Mouse (Mus musculus) bone marrow, adult 2 months (tissue): ENCODE data around the gene Rab30. TPM values are rescaled to one million over a fixed set of nuclear protein-coding genes. Genes with fewer than 3 reads are reported as not detected.
"Not testable (repeated sequence)": the region's sequence is repeated elsewhere in the genome, so short reads cannot be mapped to it uniquely, and the experiment has no call there.

ENCODE experiments used
- H3K27ac ChIP-seq: fragments of 200-500 bp; 2 replicates; pipeline ENCODE4 v1.5.1; 2012; ENCODE audit warnings: low read depth, mild to moderate bottlenecking, control low read depth, inconsistent platforms, low read length; ENCODE audit not compliant: control insufficient read depth, poor library complexity, insufficient read depth
- H3K4me1 ChIP-seq: fragments of 200-500 bp; 2 replicates; pipeline ENCODE4 v1.6.1; 2011; ENCODE audit warnings: low read length; ENCODE audit not compliant: control insufficient read depth, insufficient read depth
- H3K4me3 ChIP-seq: fragments of 200-500 bp; replicated peaks from 2 replicates; pipeline ENCODE3; 2011; ENCODE audit warnings: mild to moderate bottlenecking, low read depth, low read length, control low read depth; ENCODE audit not compliant: control insufficient read depth
- CTCF ChIP-seq: fragments of 200-500 bp; IDR thresholded peaks from 2 replicates; pipeline ENCODE4 v1.5.1; 2011; ENCODE audit warnings: low read length, control low read depth; ENCODE audit not compliant: control insufficient read depth, insufficient read depth
- POLR2A ChIP-seq: fragments of 200-500 bp; IDR thresholded peaks from 2 replicates; pipeline ENCODE4 v1.6.1; 2011; ENCODE audit warnings: low read depth, mild to moderate bottlenecking, control low read depth, low read length, borderline replicate concordance; ENCODE audit not compliant: control insufficient read depth
- WGBS: fragments of 180-500 bp; shearing (Covaris S2); methylation state at CpG from one replicate; pipeline ENCODE4 v1.1.7; 2018; 5-methylcytosine and 5-hydroxymethylcytosine counted together
- polyA plus RNA-seq: library from polyadenylated mRNA; stranded (reverse); fragments of >200 nt; gene quantifications from 2 replicates; pipeline ENCODE4 v1.2.4, GENCODE M21; 2011; ENCODE audit warnings: low replicate concordance; ENCODE audit not compliant: missing spikeins, insufficient read depth, insufficient read length

The Rab30 gene
- polyA plus RNA-seq, 1 experiment = 6.8 TPM

- TF ChIP-seq POLR2A (no peak), CTCF (no peak)
- WGBS = 55% methylated on average over 1 of the region's 1 CpGs
- no peaks in the 10 kb centered on the region for H3K4me1 ChIP-seq
- no peak overlapping the region for H3K4me3 ChIP-seq
- no peak overlapping the region for H3K27ac ChIP-seq
These were observed 26.3 kb upstream of the Rab30 start for GRCm38 (mm10) chr7:92715055-92715454.

GRCm38 (mm10) chr7:92720156-92720905, 21.1 kb upstream of the Rab30 start:
- TF ChIP-seq POLR2A (no peak), CTCF (no peak)
- no peak overlapping the region for H3K4me3 ChIP-seq
- no peak overlapping the region for H3K27ac ChIP-seq
- WGBS = 66% methylated on average over 3 of the region's 3 CpGs
- H3K4me1 ChIP-seq = no peaks in the 10 kb centered on the region

- TF ChIP-seq POLR2A (no peak), CTCF (no peak)
- Histone ChIP-seq H3K4me1 (no peaks in the 10 kb centered on the region), H3K27ac (no peak overlapping the region), H3K4me3 (no peak overlapping the region)
- WGBS = 66% methylated on average over 3 of the region's 3 CpGs
These were observed 17.7 kb upstream of the Rab30 start for GRCm38 (mm10) chr7:92723750-92724149.

- TF ChIP-seq POLR2A = no peak
- TF ChIP-seq CTCF = no peak
- H3K27ac ChIP-seq = no peak overlapping the region
- H3K4me3 ChIP-seq = no peak overlapping the region
- WGBS = 71% methylated on average over 4 of the region's 4 CpGs
- no peaks in the 10 kb centered on the region for H3K4me1 ChIP-seq
These were observed 17.1 kb upstream of the Rab30 start for GRCm38 (mm10) chr7:92724261-92724660.

- H3K27ac ChIP-seq, H3K4me1 ChIP-seq, H3K4me3 ChIP-seq: not testable (repeated sequence)
- WGBS = 49% methylated on average over 3 of the region's 3 CpGs
These were observed 11.8 kb upstream of the Rab30 start for GRCm38 (mm10) chr7:92729583-92729982.

GRCm38 (mm10) chr7:92730465-92730864, 10.9 kb upstream of the Rab30 start:
- Histone ChIP-seq H3K4me3 (no peak overlapping the region), H3K27ac (no peak overlapping the region), H3K4me1 (no peaks in the 10 kb centered on the region)
- WGBS = 52% methylated on average over 4 of the region's 4 CpGs
- TF ChIP-seq CTCF = no peak
- no peak for TF ChIP-seq POLR2A

- TF ChIP-seq CTCF (no peak), POLR2A (no peak)
These were observed 10.4 kb upstream of the Rab30 start for GRCm38 (mm10) chr7:92730959-92731358.

GRCm38 (mm10) chr7:92732136-92732535, 9.3 kb upstream of the Rab30 start:
- Histone ChIP-seq H3K4me1 (no peaks in the 10 kb centered on the region), H3K4me3 (no peak overlapping the region), H3K27ac (no peak overlapping the region)
- WGBS = 87% methylated on average over 7 of the region's 7 CpGs
- no peak for TF ChIP-seq POLR2A
- no peak for TF ChIP-seq CTCF

More at GRCm38 (mm10) chr7:92730959-92731358, 10.4 kb upstream of the Rab30 start:
- Histone ChIP-seq H3K4me1 (no peaks in the 10 kb centered on the region), H3K27ac (no peak overlapping the region), H3K4me3 (no peak overlapping the region)
- WGBS = 69% methylated on average over 3 of the region's 3 CpGs

- no peaks in the 10 kb centered on the region; the same call in 1 of the 2 replicates for H3K4me1 ChIP-seq
- WGBS = 88% methylated on average over 1 of the region's 1 CpGs
- no peak for TF ChIP-seq POLR2A
- no peak overlapping the region for H3K27ac ChIP-seq
- H3K4me3 ChIP-seq = no peak overlapping the region
These were observed 3.8 kb upstream of the Rab30 start for GRCm38 (mm10) chr7:92737560-92737959.
